Mouse (Mus musculus) brain, embryonic 18.5 days (tissue): ENCODE data around the gene Ulk3.

ENCODE experiments used
- DNase-seq: peaks from one replicate; pipeline ENCODE4 v3.0.0-alpha.2; 2012; ENCODE audit warnings: low read depth, low spot score

Ulk3 gene

GRCm38 (mm10) chr9:57617556-57618169 lies 28.4 kb downstream of the Ulk3 start:
- DNase-seq, result no peak

GRCm38 (mm10) chr9:57618854-57619253 lies 29.6 kb downstream of the Ulk3 start:
- DNase-seq, result no peak

GRCm38 (mm10) chr9:57620674-57621073 lies 31.4 kb downstream of the Ulk3 start, which contains the start of gene Lman1l:
TSS of gene Lman1l (minus strand) at chr9:57620774.
- DNase-seq, result no peak

- DNase-seq, result no peak
These were observed 35.0 kb downstream of the Ulk3 start for GRCm38 (mm10) chr9:57624295-57624694.

- DNase-seq, result no peak
These were observed 36.6 kb downstream of the Ulk3 start for GRCm38 (mm10) chr9:57625674-57626500.

- DNase-seq, result no peak
These were observed 37.9 kb downstream of the Ulk3 start for GRCm38 (mm10) chr9:57627191-57627590.

- no peak for DNase-seq
These were observed 38.6 kb downstream of the Ulk3 start for GRCm38 (mm10) chr9:57627892-57628291.

GRCm38 (mm10) chr9:57628717-57629116 lies 39.5 kb downstream of the Ulk3 start:
- DNase-seq, result no peak

- no peak for DNase-seq
These were observed 40.0 kb downstream of the Ulk3 start for GRCm38 (mm10) chr9:57629118-57629874.

GRCm38 (mm10) chr9:57633481-57634024 lies 44.3 kb downstream of the Ulk3 start:
- no peak for DNase-seq

GRCm38 (mm10) chr9:57637272-57637671 lies 48.0 kb downstream of the Ulk3 start:
- DNase-seq, result no peak

GRCm38 (mm10) chr9:57637741-57638322 lies 48.6 kb downstream of the Ulk3 start:
- no peak for DNase-seq

- DNase-seq, result no peak
These were observed 49.6 kb downstream of the Ulk3 start for GRCm38 (mm10) chr9:57638651-57639459.

GRCm38 (mm10) chr9:57639661-57640328 lies 50.5 kb downstream of the Ulk3 start:
- no peak for DNase-seq

- DNase-seq, result no peak
These were observed 51.1 kb downstream of the Ulk3 start for GRCm38 (mm10) chr9:57640384-57640783.

- DNase-seq, result no peak
These were observed 51.8 kb downstream of the Ulk3 start for GRCm38 (mm10) chr9:57641022-57641421.

- DNase-seq, result no peak
These were observed 52.7 kb downstream of the Ulk3 start for GRCm38 (mm10) chr9:57641775-57642550.

- DNase-seq, result no peak
These were observed 54.1 kb downstream of the Ulk3 start for GRCm38 (mm10) chr9:57643169-57643855.

- DNase-seq, result no peak
These were observed 54.6 kb downstream of the Ulk3 start for GRCm38 (mm10) chr9:57643856-57644180.
